Comparison of ENCODE assay signal across 8 mouse cellular contexts in the genomic region with DNA sequence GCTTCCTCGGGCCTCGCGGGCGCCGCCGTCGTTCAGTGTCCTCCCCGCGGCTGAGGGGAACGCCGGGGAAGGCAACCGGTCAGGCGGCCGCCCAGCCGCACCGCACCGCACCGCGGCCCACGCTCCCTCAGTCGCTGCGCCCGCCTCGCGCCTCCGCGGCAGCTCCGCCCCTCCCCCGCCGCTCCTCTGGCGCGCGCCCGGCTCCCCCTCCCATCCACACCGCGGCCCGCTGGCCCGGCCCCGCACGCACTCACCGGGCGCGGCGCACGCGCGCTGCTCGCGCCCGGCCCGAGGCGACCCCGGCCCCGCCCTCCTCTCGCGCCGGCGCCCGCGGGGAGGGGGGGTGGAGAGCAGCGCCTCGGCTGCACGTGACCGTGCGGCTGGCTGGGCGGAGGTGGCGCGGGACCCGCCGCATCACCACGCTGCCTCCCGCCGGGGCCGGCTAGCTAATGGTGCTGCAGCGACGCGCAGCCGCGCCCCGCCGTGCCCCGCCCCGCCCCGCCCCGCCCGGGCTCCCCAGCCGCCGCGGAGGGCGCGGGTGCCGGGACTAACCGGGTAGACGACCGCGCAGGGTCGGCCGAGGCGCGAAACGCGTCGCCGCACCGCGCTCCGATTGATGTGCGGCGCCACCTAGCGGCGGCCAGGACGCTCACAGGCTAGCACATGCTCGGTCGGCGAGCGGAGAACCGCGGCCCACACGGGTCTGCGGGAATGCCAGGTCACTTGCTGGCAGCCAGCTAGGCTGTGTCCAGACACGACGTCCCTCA. TPM values are rescaled to one million over a fixed set of nuclear protein-coding genes. Genes with fewer than 3 reads are reported as not detected.
DNase-seq lines count a peak whose midpoint lies in the region; ATAC-seq lines count a peak whose summit lies in the region.

Rev1 (minus strand) TSS at position 301 of the 767 bp plus-strand sequence.

- H3K36me3 ChIP-seq in intestine, embryonic 14.5 days (ENCODE audit: control insufficient read depth, insufficient read depth, low read length), result no peaks in the 10 kb centered on the region

- peak within 1 kb of the TSS; percentile 83 for H3K27ac ChIP-seq in intestine, embryonic 14.5 days (ENCODE audit: low read depth)

- H3K4me2 ChIP-seq in intestine, embryonic 14.5 days (ENCODE audit: low read length), result peak within 1 kb of the TSS; percentile 91

- peak within 1 kb of the TSS; percentile 87 for H3K4me3 ChIP-seq in intestine, embryonic 14.5 days (ENCODE audit: low read depth, low read length)

- DNase-seq in adrenal gland, adult 2 months, result peak; percentile 98
- DNase-seq in embryo, embryonic 11 days, result peak; percentile 96
- DNase-seq in gastrocnemius, postnatal 25 days, result peak; percentile 96
- peak; percentile 90 for DNase-seq in intestine, embryonic 14.5 days (ENCODE audit: low spot score)
- DNase-seq in left cerebral cortex, postnatal 14 days (ENCODE audit: low spot score in 2 of 2), result peak; percentile 94 to 95
- DNase-seq in right cerebral cortex, postnatal 14 days, result peak; percentile 94
- DNase-seq in urinary bladder, postnatal 25 days (ENCODE audit: low spot score), result peak; percentile 91

- no peaks in the 10 kb centered on the region for H3K27me3 ChIP-seq in intestine, embryonic 14.5 days (replicated peaks; ENCODE audit: control insufficient read depth, insufficient read depth, low read length)

- peak within 1 kb of the TSS; percentile 85 for H3K9ac ChIP-seq in intestine, embryonic 14.5 days (ENCODE audit: low read length)

- peaks cover 11% of the 10 kb centered on the region; the same call in 1 of the 2 replicates for H3K4me1 ChIP-seq in intestine, embryonic 14.5 days (replicated peaks; ENCODE audit: control insufficient read depth, insufficient read depth, low read length)

- peak; percentile 94 for ATAC-seq in intestine, embryonic 14.5 days (replicated peaks; ENCODE audit: low FRiP score, low TSS enrichment, low read depth)
- ATAC-seq in megakaryocyte-erythroid progenitor cell, adult 5-6 weeks (replicated peaks; ENCODE audit: low FRiP score, low TSS enrichment, poor library complexity, severe bottlenecking), result peak; percentile 78

- H3K9me3 ChIP-seq in intestine, embryonic 14.5 days (ENCODE audit: control insufficient read depth, low read length), result no peaks in the 10 kb centered on the region

- WGBS in intestine, embryonic 14.5 days, result under 1% methylated on average over 88 of the region's 122 CpGs

- intact Hi-C loops in left cerebral cortex, postnatal 14 days (cut with DNase I), result no loop called here

RNA-seq across cellular contexts. Expression of gene Rev1, which starts in this region (rescaled TPM):
- 10 to 100 TPM; 18.5 to 20.0 TPM for total RNA-seq in adrenal gland, adult 2 months (2021)
- polyA plus RNA-seq in adrenal gland, adult 2 months (2012; rRNA removed), result 6.6 and 6.7 TPM in 2 replicates
- total RNA-seq in gastrocnemius, postnatal 25 days (2021), result 10 to 100 TPM; 16.3 to 16.6 TPM
- polyA plus RNA-seq in intestine, embryonic 14.5 days (2014; fragmentation: Nextera tagmentation; extraction: Ambion mirVana), result 25.9 and 27.9 TPM in 2 replicates
- 10 to 100 TPM; 31.5 to 38.3 TPM for total RNA-seq in left cerebral cortex, postnatal 14 days (2021)
- 41.9 and 45.0 TPM in 2 replicates for total RNA-seq in megakaryocyte-erythroid progenitor cell, adult 5-6 weeks (2014; fragmentation: Nextera tagmentation)
- total RNA-seq in megakaryocyte-erythroid progenitor cell, adult 5-6 weeks (2017), result 42.2 and 56.6 TPM in 2 replicates

Comparison
In these comparisons a context has a peak if more than half of its experiments do, and no peak if none do; other contexts are left out.
1. Peak in every context shown above with its lines: DNase-seq, ATAC-seq, H3K4me3 ChIP-seq and H3K27ac ChIP-seq.